ENCODE assay signal across 9 mouse cellular contexts in the genomic region with DNA sequence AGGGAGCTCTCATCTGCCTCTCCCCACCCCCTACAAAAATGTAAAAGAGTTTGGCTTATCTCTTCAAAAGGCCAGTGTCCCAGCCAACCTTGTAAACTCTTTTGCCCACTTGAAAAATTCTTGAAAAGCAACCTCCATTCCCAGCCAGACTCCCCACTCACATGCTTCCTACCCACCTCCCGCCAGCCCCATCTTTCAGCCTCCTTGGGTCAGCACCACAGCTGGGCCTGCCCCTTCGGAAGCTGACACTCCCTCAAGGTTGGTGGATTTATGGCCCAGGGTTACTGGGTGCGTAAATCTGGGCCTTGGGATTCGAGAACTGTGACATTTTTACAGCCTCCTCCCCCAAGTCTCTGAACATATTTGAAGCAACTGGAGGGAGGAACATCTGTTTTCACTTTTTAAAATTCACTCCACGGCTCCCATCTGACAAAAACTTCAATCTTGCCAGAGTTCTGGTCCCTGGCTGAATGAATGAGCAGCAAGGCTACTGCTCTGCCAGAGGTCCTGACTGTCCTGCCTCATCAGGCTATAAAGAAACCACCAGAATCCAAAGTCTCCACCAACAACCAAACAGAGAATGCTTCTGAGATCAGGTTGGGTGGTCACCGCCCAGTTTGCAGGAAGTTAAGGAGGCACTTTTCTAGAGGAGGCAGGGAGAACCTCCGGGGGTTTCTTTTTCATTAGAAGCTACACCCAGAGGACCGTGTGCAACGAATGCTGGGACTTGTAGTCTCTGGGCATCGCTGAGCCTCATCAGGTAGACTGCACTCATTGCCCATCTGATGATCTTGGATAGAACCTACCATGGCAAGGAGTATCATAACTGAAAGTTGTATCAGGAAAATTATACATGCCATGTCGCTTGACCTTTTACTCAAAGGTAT.
A peak's percentile ranks its signal among the peaks of the same experiment; 100 is the strongest.
DNase-seq lines count a peak whose midpoint lies in the region; ATAC-seq and TF ChIP-seq lines count a peak whose summit lies in the region.
"Had no signal": no experiment of that assay in that cellular context is flagged by ENCODE, and none has a peak within 500 bp of the region (broad histone marks: within the 10 kb centered on the region; RNA-seq: fewer than 3 reads in every experiment).

No protein-coding gene starts in this region.

- no peaks in the 10 kb centered on the region for H3K36me3 ChIP-seq in lung, embryonic 14.5 days (ENCODE audit: insufficient read depth)
- no peaks in the 10 kb centered on the region for H3K36me3 ChIP-seq in neural tube, embryonic 14.5 days (ENCODE audit: control insufficient read depth, insufficient read depth, low read length)
- H3K36me3 ChIP-seq: heart, embryonic 12.5 days had no signal

- H3K4me2 ChIP-seq in lung, embryonic 14.5 days = no peak overlapping the region
- H3K4me2 ChIP-seq in neural tube, embryonic 14.5 days (ENCODE audit: low read depth, low read length) = no peak overlapping the region
- H3K4me2 ChIP-seq: heart, embryonic 12.5 days had no signal

- H3K9ac ChIP-seq in lung, embryonic 14.5 days = no peak overlapping the region
- no peak overlapping the region for H3K9ac ChIP-seq in neural tube, embryonic 14.5 days (replicated peaks; ENCODE audit: low read depth, low read length)
- H3K9ac ChIP-seq: heart, embryonic 12.5 days had no signal

- no peaks in the 10 kb centered on the region for H3K27me3 ChIP-seq in lung, embryonic 14.5 days (ENCODE audit: insufficient read depth, low read length)
- H3K27me3 ChIP-seq in neural tube, embryonic 14.5 days (ENCODE audit: control insufficient read depth, insufficient read depth, low read length) = no peaks in the 10 kb centered on the region

- no peak overlapping the region for H3K4me3 ChIP-seq in lung, embryonic 14.5 days (ENCODE audit: low read depth, low read length)
- H3K4me3 ChIP-seq in neural tube, embryonic 14.5 days (ENCODE audit: low read depth, low read length) = no peak overlapping the region
- H3K4me3 ChIP-seq: heart, embryonic 12.5 days had no signal

- H3K9me3 ChIP-seq in lung, embryonic 14.5 days (ENCODE audit: low read depth, low read length) = no peaks in the 10 kb centered on the region
- no peaks in the 10 kb centered on the region for H3K9me3 ChIP-seq in neural tube, embryonic 14.5 days (ENCODE audit: control insufficient read depth, low read length)
- H3K9me3 ChIP-seq: heart, embryonic 12.5 days had no signal

- no peak for TF ChIP-seq CTCF in lung, embryonic 14.5 days (IDR thresholded peaks at IDR 0.05; ENCODE audit: low read depth)

- peaks cover 8% of the 10 kb centered on the region; the same call in 1 of the 2 replicates for H3K4me1 ChIP-seq in lung, embryonic 14.5 days (ENCODE audit: insufficient read depth)
- H3K4me1 ChIP-seq in neural tube, embryonic 14.5 days (ENCODE audit: control insufficient read depth, insufficient read depth, low read length) = no peaks in the 10 kb centered on the region

- peak overlapping the region; percentile 59; the same call in 1 of the 2 replicates for H3K27ac ChIP-seq in lung, embryonic 14.5 days (ENCODE audit: low read depth)
- H3K27ac ChIP-seq in neural tube, embryonic 14.5 days (ENCODE audit: low read depth, low read length) = no peak overlapping the region

- no peak for DNase-seq in lung, embryonic 14.5 days
- DNase-seq in lung, postnatal 14 days = no peak
- DNase-seq in embryo, embryonic 10.5 days (ENCODE audit: low spot score) = peak; percentile 75
- peak; percentile 75 for DNase-seq in kidney, postnatal 10 days
- DNase-seq in right cerebral cortex, adult 2 months (ENCODE audit: low spot score in 2 of 2) = no peak
- no peak for DNase-seq in layer of hippocampus, postnatal 25 days (ENCODE audit: extremely low spot score in 1 of 2, low spot score in 1 of 2)
- DNase-seq: thymus, postnatal 36 days had no signal

- ATAC-seq in lung, embryonic 14.5 days (ENCODE audit: insufficient read depth) = 0 out of 2 replicates have a peak, but pooled peaks have one; percentile 54
- ATAC-seq in neural tube, embryonic 14.5 days (ENCODE audit: low read depth) = 0 out of 2 replicates have a peak, but pooled peaks have one; percentile 41

- WGBS in lung, embryonic 14.5 days = 57% methylated on average over 11 of the region's 11 CpGs
- whole genome bisulfite sequencing in neural tube, embryonic 14.5 days = 48% methylated on average over 11 of the region's 11 CpGs

Comparison
In these comparisons a context has a peak if more than half of its experiments do, and no peak if none do; other contexts are left out.
1. DNase-seq: peak in embryo, embryonic 10.5 days (single experiment) and kidney, postnatal 10 days (single experiment); none in lung, embryonic 14.5 days (single experiment), lung, postnatal 14 days (single experiment), right cerebral cortex, adult 2 months (0 of 2) and layer of hippocampus, postnatal 25 days (0 of 2).